Mouse (Mus musculus): Measurements from ENCODE around the gene Gas2l3. TPM values are rescaled to one million over a fixed set of nuclear protein-coding genes. Genes with fewer than 3 reads are reported as not detected.
A peak's percentile ranks its signal among the peaks of the same experiment; 100 is the strongest.

Gas2l3 gene
- total RNA-seq (2021), result 10 to 100 TPM in 1 of 2 experiments, 1 to 10 TPM in 1; 3.0 to 11.2 TPM
- long read RNA-seq, experiment 1, result 0 reads
- long read RNA-seq, experiment 2, result 0 reads

DNA sequence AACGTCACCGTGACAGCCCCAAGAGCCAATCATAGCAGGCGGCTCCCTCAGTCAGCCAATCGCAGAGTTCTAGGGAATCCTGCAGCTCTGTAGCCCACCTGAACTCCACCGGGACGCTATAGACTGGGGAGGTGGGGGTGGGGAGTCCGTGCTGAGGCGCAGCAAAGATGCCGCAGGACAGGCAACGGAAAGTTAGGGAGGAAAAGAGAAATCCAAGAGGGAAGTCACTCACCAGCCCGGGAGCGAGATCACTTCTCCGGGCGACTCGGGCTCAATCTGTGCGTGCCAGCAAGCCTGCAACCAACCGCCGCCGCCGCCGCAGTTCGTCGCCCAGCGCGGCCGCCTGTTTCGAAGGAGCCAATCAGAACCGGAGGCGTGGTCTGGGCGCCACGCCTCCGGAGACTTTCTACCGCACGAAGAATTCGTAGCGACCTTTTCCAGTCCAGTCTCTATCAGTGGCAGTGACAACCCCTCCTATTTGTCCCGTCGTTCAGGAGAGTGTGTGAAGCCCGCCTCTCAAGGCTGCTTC is at the start of gene Gas2l3:
TSS of gene Gas2l3 (minus strand) at position 345 of the 529 bp plus-strand sequence.
- intact Hi-C loops (cut with DNase I; ENCODE audit: low total_unique reads), result no loop called here
- peak; percentile 86 for DNase-seq

DNA sequence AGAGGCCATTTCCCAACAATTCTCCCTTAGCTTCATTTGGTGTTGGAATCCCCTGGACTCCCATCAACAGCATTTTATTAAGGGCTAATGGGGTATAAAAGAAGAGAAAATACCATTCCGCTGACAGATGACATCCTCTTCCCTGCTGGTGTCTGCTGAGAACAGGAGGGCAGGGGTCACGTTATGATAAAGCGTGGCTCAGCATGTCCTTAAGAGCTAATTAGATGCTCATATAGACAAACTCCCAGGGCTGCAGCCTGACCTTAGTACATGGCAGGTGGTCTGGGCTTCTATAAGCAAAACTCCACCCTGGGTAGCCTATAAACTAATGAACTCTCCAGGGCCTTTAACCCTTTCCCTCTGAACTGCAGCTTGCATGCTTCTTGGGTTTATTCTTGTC is 47.6 kb upstream of the Gas2l3 start:
- no peak for DNase-seq
- intact Hi-C loops (cut with DNase I; ENCODE audit: low total_unique reads), result no loop called here

DNA sequence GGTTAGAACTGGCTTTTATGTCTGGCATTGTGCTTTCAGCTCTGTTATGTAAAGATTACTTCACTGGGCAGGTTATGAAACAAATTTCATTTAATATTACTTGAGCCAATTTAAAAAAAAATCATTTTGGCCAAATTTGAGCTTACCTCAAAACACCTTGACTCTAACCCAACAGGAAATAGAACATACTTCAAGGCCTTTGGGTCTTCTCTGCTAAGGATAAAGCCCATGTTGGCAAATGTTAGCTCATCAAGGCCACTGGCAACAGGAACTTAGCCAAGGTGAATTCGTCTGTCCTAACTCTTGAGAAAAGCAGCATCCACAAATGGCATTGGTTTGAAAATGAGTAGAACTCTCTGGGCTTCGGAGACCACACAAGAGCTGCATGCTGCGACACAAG is 46.5 kb upstream of the Gas2l3 start:
- intact Hi-C loops (cut with DNase I; ENCODE audit: low total_unique reads), result no loop called here
- no peak for DNase-seq

DNA sequence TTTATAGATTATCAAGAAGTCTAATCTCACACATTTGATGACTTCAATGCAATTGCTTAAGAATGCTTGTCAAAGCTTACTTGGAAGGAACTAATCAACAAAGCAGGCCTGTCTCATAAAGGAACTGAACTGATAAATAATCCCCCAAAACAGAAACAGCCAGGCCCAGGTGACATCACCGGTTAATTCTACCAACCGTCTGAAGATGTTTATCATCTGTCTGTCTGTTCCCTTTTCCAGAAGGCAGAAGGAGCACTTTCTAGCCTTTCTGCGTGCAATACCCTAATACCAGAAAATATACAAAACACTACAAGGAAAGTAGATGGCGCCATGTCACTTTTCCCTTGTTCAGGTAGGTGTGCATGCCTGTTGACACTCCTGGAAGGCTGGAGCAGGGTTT is 45.7 kb upstream of the Gas2l3 start:
- intact Hi-C loops (cut with DNase I; ENCODE audit: low total_unique reads), result no loop called here
- no peak for DNase-seq

DNA sequence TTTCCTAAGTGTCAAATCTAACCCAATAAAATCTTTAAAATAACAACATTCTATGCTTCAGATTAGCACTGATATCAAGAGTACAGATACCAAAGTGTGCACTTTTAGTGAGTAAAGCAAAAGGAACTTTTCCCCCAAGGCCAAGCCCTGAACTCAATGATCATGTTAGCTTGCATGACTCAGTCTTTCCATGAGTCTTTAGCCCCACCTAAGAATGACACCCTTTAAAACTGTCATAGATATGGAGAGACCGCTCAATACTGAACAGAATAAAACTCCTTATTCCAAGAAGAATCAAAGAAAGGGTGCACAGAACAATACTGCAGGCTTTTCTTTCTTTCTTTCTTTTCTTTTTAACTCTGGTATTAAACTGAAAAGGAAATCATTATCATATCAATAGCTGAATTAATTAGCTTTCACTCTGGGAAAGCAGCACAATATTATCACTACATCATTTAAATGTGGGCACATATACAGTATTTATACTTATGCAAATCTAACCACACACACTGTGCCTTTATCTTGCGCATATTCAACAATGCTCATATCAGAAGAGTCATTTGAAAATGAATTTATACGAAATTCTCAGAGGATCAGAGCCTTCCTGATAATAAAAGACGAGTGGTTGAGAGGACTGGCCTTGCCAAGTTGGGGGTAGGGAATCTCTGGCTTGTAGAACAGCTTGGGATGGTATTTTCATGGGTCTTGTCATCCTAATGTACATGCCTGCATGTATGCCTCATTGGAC is 43.4 kb upstream of the Gas2l3 start:
- no peak for DNase-seq
- intact Hi-C loops (cut with DNase I; ENCODE audit: low total_unique reads), result no loop called here

DNA sequence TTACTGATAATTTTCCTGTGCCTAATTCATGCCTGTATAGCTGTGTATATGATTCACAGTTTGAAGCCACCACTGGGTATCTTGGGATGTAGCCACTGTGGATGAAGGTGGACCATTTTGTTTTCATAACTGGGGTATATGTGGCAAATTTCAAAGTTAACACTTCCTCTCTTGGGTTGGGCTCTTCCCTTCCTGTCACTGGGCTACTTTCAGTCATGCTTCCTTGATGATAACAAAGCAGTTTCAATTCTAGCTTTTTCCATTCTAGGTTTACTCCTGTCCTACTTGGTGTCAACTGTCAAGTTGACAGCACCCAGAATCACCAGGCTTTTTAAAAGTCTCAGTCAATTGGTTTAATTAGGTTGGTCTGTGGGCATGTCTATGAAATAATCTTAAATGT is 41.1 kb upstream of the Gas2l3 start:
- DNase-seq, result no peak
- intact Hi-C loops (cut with DNase I; ENCODE audit: low total_unique reads), result no loop called here

DNA sequence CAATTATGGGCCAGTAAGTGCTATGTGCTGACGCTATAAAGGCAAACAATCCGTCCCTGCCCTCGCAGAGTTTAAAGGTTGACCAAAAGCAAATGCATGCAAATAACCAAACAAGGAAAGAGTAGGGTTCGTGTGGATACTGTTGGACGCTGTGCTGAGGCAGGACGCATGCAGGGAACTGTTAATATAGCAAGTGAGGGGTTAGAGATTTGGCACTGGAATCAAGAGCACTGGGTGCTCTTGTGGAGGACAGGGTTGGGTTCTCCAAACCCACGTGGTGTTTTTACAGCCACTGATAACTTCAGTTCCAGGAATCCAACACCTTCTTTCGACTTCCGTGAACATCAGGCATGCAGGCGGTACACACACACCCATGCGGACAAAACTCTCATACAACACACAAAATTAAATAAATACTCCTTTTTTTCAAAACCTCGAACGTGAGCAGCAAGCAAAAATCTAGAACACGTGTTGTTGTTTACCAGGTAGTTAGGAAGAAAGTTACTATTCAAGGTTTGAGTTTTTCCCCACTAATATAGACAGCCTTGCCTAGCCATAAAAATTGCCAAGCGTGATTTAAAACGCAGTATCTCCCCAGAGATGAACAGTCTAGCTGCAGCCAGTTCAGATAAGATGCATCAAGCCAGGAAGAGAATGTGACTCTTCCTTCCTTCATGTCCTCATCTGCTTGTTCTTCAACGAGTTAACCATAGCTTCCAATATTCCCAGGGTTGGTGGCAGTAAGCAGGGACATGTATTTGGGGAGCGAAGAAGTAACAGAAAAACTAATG is 40.2 kb upstream of the Gas2l3 start:
- DNase-seq, result no peak
- intact Hi-C loops (cut with DNase I; ENCODE audit: low total_unique reads), result no loop called here

DNA sequence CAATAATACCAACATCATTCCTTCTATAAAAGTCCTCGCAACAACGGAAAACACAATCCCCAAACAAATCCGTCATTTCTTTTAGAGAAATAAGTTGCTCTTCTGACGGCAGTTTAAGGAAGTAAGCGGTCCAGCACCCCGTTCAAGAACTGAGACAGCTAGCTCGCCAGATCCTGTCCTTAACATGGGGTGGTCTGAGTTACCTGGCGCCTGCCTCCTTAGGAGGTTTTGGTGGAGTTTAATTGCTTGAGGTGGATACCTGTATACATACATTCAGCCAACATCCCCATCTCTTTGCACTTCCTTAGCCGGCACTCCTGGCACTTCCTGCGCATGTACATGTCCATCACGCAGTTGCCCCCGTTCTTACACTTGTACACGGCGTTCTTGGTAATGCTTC is 39.3 kb upstream of the Gas2l3 start:
- intact Hi-C loops (cut with DNase I; ENCODE audit: low total_unique reads), result no loop called here
- DNase-seq, result no peak

DNA sequence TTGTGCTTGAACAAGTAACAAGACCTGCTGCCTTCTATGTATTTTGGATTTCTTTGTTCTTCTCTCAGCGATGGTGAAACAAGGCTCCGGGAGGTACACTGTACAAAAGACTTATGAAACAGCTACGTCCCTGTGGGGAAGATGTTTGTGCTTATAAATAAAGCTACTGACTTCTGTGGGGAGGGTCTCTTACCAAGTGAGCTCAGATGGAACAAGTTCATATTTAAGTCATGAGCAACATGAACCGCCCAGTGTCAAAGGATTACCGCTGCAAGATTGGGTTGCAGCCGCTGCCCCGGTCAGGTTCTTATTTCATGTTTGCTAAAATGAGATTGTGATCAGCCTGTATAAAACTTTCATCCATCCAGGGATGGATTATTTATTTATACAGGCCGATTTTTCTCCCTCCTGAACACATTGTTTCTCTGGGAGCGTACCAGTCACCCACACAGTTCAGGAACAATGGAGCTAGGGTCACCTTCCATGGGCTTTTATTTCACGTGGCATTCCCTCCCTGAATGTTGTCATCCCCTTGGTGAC is 38.4 kb upstream of the Gas2l3 start:
- no peak for DNase-seq
- intact Hi-C loops (cut with DNase I; ENCODE audit: low total_unique reads), result no loop called here

DNA sequence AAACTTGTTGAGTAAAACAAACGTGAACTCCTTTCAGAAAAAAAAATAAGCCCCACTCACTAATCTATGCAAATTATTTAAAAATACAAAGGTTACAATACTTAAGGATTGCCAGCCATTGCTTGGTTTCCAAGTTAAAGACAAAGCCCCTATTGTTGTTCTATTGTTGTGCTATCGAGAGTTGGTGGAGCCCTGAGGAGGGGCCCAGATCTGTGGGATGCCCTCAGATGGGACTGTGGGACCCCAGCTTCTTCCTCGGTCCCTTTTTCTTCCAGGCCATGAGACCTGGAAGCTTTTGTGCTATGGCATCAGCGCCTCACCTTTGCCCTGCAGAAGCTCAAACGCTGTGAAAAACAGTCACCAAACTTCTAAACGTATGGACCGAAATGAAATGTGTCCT is 37.9 kb upstream of the Gas2l3 start:
- DNase-seq, result no peak
- intact Hi-C loops (cut with DNase I; ENCODE audit: low total_unique reads), result no loop called here

DNA sequence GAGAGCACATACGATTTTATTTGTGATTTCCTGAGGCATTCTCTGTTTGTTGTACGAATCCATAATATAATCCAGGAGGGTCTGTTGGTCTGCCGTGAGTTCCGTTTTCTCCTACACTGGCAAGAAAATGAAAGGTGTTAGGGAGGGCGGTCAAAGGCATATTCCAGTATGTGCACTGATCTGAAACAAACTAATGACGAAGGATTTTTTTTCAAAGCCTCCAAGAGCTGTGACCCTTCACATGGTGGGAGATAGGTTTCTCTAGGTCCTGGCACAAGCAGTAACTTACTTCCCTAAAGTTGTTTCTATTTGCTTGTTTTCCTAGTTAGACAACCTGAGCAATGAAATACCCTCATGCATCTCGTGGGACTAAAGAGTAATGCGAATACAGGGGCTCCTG is 35.0 kb upstream of the Gas2l3 start:
- intact Hi-C loops (cut with DNase I; ENCODE audit: low total_unique reads), result no loop called here
- DNase-seq, result no peak

DNA sequence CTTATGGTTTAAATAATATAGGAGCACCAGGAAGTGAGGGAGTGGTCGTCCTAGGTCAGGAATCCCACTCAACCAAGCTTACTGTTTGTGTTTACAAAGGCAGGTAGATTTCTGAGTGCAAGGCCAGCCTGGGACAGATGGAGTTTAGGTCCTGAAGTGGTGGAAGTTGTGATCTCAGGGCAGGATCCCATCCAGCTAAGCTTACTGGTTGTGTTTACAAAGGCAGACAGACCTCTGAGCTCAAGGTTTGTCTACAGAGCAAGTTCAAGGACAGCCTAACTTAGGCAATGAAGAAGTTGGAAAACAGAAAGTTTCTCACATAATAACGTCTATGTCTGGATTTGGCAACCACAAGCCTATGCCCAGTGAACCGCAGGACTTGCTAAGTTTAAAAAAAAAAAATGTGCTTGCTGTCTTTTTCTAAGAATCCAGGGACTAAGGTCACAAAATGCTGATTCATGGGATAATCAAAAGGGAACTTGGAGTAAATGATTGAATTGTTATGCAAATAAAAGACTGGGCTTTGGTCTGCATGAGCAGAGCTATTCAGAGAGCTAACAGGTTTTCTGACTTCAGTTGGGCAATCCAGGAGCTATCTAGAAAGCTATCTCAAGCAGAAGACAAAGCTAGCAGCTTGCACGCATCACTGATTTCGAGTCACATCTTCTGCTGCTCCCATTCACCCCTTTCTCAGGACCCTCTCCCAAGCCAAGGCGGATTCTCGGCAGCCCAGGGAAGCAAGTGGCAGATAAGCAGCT is 27.0 kb upstream of the Gas2l3 start:
- no peak for DNase-seq
- intact Hi-C loops (cut with DNase I; ENCODE audit: low total_unique reads), result no loop called here

DNA sequence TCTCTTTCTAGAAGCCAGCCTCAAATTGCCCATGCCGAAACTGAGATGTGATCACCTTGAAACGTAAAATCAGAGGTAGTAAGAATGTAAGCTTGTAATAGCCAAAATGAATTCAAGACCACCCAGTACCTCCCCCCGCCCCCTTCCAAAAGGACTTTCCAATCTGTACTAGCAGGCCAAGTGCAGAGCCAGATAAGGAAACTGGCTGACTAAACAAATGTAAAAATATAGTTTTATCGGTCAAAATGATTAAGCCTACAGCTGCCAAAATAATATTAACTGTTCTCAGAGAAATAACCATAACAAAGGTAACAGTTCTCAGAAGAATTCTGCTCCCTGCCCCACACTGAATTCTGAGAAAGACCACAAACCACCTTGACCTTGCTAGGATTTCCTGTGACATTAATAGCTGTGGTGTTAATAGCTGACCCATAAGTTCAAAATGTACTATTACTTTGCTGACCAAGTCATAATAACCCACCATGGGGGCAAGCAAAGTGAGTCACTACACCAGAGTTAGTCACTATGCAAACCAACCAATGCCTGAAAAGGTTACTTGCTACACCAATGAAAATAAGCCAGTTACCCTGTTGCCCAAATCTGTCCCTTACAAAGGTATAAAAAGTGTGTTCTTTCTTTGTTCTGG is 21.1 kb upstream of the Gas2l3 start:
- DNase-seq, result no peak
- intact Hi-C loops (cut with DNase I; ENCODE audit: low total_unique reads), result loop anchor here (5.0 kb wide), 1 partner anchor 162 kb away; no protein-coding TSS in a partner anchor

DNA sequence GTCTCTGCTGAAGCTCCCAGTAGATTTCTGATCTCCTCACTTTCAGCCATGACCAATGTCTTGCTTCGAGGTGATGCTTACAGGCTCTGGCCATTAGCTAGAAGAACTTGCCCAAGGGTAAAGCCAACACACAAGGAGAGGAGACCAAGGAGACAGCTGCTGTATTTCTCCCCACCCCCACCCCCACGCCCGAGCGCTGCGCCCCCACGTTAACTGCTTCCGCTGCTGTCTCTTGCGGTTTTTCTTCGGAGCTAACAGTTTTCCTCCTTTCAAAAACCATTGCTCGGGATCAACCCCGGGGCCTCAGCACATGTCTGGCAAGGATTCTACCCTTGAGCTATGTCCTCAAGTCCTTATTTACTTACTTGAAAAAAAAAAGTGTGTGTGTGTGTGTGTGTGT is 19.1 kb upstream of the Gas2l3 start:
- intact Hi-C loops (cut with DNase I; ENCODE audit: low total_unique reads), result loop anchor here (5.0 kb wide), 1 partner anchor 164 kb away; no protein-coding TSS in a partner anchor
- DNase-seq, result no peak

DNA sequence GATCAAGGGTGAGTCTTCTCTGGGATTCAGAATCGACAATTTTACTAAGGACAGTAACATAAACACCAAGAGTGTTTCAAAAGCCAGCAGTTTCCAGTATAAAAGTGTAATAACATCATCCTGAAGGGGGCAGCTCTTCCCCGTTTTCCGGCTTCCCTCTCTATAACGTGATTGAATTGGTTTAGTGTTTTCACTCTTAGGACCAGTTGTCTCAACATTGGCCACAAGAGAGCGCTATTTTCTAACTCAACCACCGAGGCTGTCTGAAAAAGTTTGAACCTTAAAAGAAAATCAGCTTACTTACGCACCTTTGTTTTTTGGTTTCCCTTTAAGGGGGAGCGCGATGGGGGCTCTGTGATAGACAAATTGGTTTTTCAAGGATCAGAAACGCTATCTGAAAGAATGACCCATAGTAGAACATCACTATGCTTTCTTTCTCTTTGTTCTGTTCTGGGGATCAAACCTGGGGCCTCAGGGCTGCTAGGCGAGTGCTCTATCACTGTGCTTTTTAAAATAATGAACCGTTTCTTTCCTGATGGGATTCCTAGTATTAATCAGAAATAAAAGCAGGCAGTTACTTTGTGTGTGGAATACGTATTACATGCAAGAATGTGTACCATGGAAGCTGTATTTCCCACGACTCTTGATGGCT is 18.2 kb upstream of the Gas2l3 start:
- intact Hi-C loops (cut with DNase I; ENCODE audit: low total_unique reads), result loop anchor here (5.0 kb wide), 1 partner anchor 165 kb away; no protein-coding TSS in a partner anchor
- DNase-seq, result peak; percentile 52

DNA sequence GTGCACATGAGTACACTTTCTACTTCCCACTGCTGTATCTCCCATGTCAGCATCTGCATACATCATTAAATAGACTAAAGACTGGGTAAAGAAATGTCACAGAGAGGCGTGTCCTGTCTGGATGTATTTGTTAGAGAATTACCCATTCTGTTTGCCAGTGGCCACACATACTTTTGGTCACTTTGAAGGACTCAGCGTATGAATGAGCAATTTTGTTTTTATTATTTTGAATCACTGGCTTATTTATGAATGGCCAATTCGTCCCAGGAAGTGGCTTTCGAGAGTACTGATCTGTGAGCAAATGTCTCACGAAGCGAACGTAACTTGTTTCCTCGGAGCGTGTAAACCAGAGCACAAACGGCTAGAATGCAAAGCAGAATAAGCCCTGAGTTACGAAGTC is 17.2 kb upstream of the Gas2l3 start:
- no peak for DNase-seq
- intact Hi-C loops (cut with DNase I; ENCODE audit: low total_unique reads), result loop anchor here (5.0 kb wide), 1 partner anchor 166 kb away; no protein-coding TSS in a partner anchor

DNA sequence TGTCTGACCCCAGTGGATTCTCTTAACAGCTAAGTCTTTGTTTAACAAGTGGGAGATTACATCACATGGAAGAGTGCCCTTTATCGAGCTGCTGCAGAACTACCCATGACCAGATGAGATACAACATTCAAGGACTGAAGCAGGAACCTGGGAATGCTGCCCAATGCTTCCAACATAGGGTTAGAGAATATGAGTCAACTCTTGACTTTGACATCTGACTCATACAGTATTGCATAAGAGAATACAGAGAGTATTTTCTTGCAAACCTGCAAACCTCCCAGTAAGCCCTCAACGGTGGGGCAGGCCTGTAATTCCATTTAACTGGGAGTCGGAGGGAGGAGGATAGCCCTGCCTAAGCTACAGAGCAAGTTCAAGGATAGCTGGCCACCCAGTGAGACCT is 15.0 kb upstream of the Gas2l3 start:
- DNase-seq, result no peak
- intact Hi-C loops (cut with DNase I; ENCODE audit: low total_unique reads), result no loop called here

DNA sequence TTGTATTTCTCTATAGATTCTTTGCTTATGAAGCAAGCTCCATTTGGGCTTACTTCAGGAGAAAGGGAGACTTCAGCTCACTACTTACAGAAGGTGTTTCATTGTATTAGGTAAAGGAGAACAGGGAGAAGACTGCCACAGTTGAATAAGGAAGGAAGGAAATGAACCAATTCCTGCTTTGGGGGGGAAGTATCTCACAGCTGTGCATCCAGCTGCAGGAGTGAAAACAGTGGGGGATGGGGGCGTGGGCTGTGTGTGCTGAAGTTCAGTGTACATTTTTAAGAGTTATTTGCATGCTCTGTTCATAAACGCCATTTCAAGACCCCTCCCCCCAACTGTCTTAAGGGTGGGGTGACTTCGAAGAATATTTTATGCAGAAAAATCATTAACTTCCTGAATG is 10.0 kb upstream of the Gas2l3 start:
- intact Hi-C loops (cut with DNase I; ENCODE audit: low total_unique reads), result no loop called here
- no peak for DNase-seq
